Mouse (Mus musculus): Measurements from ENCODE around the gene Atf7ip. TPM values are rescaled to one million over a fixed set of nuclear protein-coding genes. Genes with fewer than 3 reads are reported as not detected.

Gene Atf7ip
- 203 TPM for polyA plus RNA-seq (2017; shearing (Covaris generic))

DNA sequence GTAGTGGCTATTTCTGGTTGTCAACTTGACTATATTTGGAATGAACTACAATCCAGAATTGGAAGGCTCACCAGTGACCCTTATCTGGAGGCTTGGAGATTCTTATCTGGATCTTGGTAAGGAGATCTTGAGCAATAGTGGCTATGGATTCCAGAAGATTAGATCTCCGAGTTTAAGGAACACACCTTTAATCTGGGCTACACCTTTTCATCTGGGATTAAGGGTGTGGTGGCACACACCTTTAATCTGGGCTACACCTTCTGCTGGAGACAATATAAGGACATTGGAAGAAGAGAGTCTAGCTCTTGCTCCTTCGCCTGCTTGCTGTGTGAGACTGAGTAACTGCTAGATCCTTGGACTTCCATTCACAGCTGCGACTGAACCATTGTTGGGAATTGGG lies at the start of gene Atf7ip:
Atf7ip (plus strand) TSS at position 301 of the 400 bp plus-strand sequence.

Other genes with a start within 250 kb of the Atf7ip start
- 0.48 TPM for gene Gm8994, start 178.6 kb upstream of the Atf7ip start, polyA plus RNA-seq (2017; shearing (Covaris generic))
- gene E330021D16Rik, start 90.6 kb upstream of the Atf7ip start, polyA plus RNA-seq (2017; shearing (Covaris generic)) = 1.9 TPM
- 3.7 TPM for gene Plbd1, start 155.8 kb downstream of the Atf7ip start, polyA plus RNA-seq (2017; shearing (Covaris generic))